Mouse (Mus musculus) thymus, adult 2 months (tissue): ENCODE results near the gene Cdk7.

Source experiments
- CTCF ChIP-seq: fragments of 200-500 bp; IDR thresholded peaks from 2 replicates; pipeline ENCODE4 v1.5.1; 2012; ENCODE audit warnings: mild to moderate bottlenecking, control low read depth, low read length, moderate library complexity, borderline replicate concordance; ENCODE audit not compliant: control insufficient read depth, poor library complexity, insufficient read depth; ENCODE audit errors: extremely low read depth
- POLR2A ChIP-seq: fragments of 200-500 bp; IDR thresholded peaks from 2 replicates; pipeline ENCODE4 v1.6.1; 2012; ENCODE audit warnings: mild to moderate bottlenecking, low read length, control low read depth, moderate library complexity; ENCODE audit not compliant: control insufficient read depth, poor library complexity, insufficient read depth; ENCODE audit errors: extremely low read depth

DNA sequence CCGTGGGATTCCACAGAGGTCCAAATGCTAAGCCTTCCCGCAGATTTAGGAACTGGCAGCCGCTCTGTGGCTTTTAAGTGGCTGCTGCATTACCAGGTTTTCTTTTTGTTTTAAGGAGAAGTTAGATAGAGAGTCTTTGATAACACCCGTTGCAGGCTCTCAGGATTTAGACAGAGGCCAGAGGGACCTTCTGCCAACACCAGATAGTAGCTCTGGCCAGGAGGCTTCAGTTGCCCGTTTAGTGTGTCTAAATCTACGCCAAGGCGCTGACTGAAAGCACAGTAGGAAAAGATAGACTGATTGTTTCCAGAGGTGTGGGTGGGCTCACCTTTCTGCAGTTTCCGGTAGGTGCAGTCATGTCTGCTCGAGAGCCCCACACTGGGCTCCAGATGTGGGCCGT is 5.5 kb downstream of the Cdk7 start:
- no peak for TF ChIP-seq POLR2A
- no peak for TF ChIP-seq CTCF
